Mouse (Mus musculus) CH12.LX (cell line): ENCODE results near the gene Cbx2. TPM values are rescaled to one million over a fixed set of nuclear protein-coding genes. Genes with fewer than 3 reads are reported as not detected.

Source experiments
- DNase-seq: peaks from one replicate; pipeline ENCODE4 v3.0.0-alpha.2; 2013; ENCODE audit errors: extremely low read depth
- H3K27ac ChIP-seq: 2 replicates; pipeline ENCODE4 v1.5.1; 2012; ENCODE audit warnings: low read depth, mild to moderate bottlenecking, control low read depth, moderate library complexity; ENCODE audit not compliant: insufficient read depth
- H3K27me3 ChIP-seq: replicated peaks from 2 replicates; pipeline ENCODE3; 2012; ENCODE audit warnings: inconsistent platforms
- H3K36me3 ChIP-seq, 2 experiments: replicated peaks in 1 of 2; 2 replicates each; pipeline versions ENCODE3 to v1.6.1; 2012; ENCODE audit warnings: inconsistent platforms in 1 of 2, low read length in 1 of 2, mild to moderate bottlenecking in 1 of 2, mixed read lengths in 1 of 2, moderate library complexity in 1 of 2; ENCODE audit not compliant: control insufficient read depth in 1 of 2, insufficient read depth in 1 of 2
- H3K4me1 ChIP-seq, 2 experiments: 2 replicates each; pipeline ENCODE4 v1.6.1; 2012; ENCODE audit warnings: inconsistent platforms in 1 of 2, moderate library complexity in 1 of 2; ENCODE audit not compliant: insufficient read depth in 2 of 2, control insufficient read depth in 1 of 2
- H3K4me2 ChIP-seq: 2 replicates; pipeline ENCODE4 v1.6.1; 2012; ENCODE audit warnings: low read depth, mild to moderate bottlenecking, control low read depth; ENCODE audit not compliant: poor library complexity, insufficient read depth, severe bottlenecking
- H3K4me3 ChIP-seq, 3 experiments: fragments of 150-350 bp in 1 of 3; sonication (generic) in 1 of 3; replicated peaks in 1 of 3; 2 replicates each; pipeline versions ENCODE3 to v1.5.1; 2011 to 2012; ENCODE audit warnings: low read depth in 2 of 3, low read length in 2 of 3, mild to moderate bottlenecking in 2 of 3, moderate library complexity in 2 of 3, control low read depth in 1 of 3, improper control_type of control experiment in 1 of 3, inconsistent platforms in 1 of 3, mixed read lengths in 1 of 3; ENCODE audit not compliant: poor library complexity in 1 of 3
- H3K79me2 ChIP-seq: replicated peaks from 2 replicates; pipeline ENCODE4 v1.6.1; 2012; ENCODE audit warnings: mild to moderate bottlenecking, moderate library complexity; ENCODE audit not compliant: control insufficient read depth, poor library complexity, insufficient read depth, severe bottlenecking; ENCODE audit errors: extremely low read depth
- H3K9ac ChIP-seq: 2 replicates; pipeline ENCODE4 v1.6.1; 2012; ENCODE audit warnings: low read depth, mild to moderate bottlenecking, control low read depth, moderate library complexity; ENCODE audit not compliant: insufficient read depth
- H3K9me3 ChIP-seq: replicated peaks from 2 replicates; pipeline ENCODE3; 2012; ENCODE audit warnings: low read length, inconsistent platforms, mixed read lengths
- CHD2 ChIP-seq: IDR thresholded peaks from 2 replicates; pipeline ENCODE4 v1.6.1; 2011; ENCODE audit warnings: low read length, improper control_type of control experiment
- CTCF ChIP-seq, 2 experiments: IDR thresholded peaks in 1 of 2; conservative IDR thresholded peaks in 1 of 2; 2 replicates each; pipeline ENCODE4 v1.5.1; 2011 to 2012; ENCODE audit warnings: low read depth in 2 of 2, low read length in 2 of 2, improper control_type of control experiment in 1 of 2, inconsistent platforms in 1 of 2, mild to moderate bottlenecking in 1 of 2, moderate library complexity in 1 of 2
- E2F4 ChIP-seq: IDR thresholded peaks from 2 replicates; pipeline ENCODE4 v1.6.1; 2011; ENCODE audit warnings: low read depth, low read length, improper control_type of control experiment; ENCODE audit not compliant: insufficient replicate concordance
- GABPA ChIP-seq: IDR thresholded peaks from 2 replicates; pipeline ENCODE4 v1.6.1; 2012; ENCODE audit warnings: low read depth, low read length, improper control_type of control experiment, inconsistent platforms; ENCODE audit not compliant: insufficient replicate concordance
- JUND ChIP-seq: conservative IDR thresholded peaks from 2 replicates; pipeline ENCODE4 v1.6.1; 2011; ENCODE audit warnings: low read depth, low read length, improper control_type of control experiment
- MEF2A ChIP-seq: IDR thresholded peaks from 2 replicates; pipeline ENCODE4 v1.6.1; 2014; ENCODE audit warnings: low read depth, mild to moderate bottlenecking, inconsistent platforms, low read length, improper control_type of control experiment, borderline replicate concordance
- MYC ChIP-seq: IDR thresholded peaks from 2 replicates; pipeline ENCODE4 v1.6.1; 2011; ENCODE audit warnings: low read depth, mild to moderate bottlenecking, improper control_type of control experiment, low read length
- POLR2A ChIP-seq: IDR thresholded peaks from 2 replicates; pipeline ENCODE4 v1.6.1; 2011; ENCODE audit warnings: low read depth, mild to moderate bottlenecking, improper control_type of control experiment, low read length
- POLR2AphosphoS2 ChIP-seq: IDR thresholded peaks from 2 replicates; pipeline ENCODE4 v1.6.1; 2011; ENCODE audit warnings: low read depth, low read length, improper control_type of control experiment
- RAD21 ChIP-seq: IDR thresholded peaks from 2 replicates; pipeline ENCODE4 v1.6.1; 2011; ENCODE audit warnings: low read depth, mild to moderate bottlenecking, low read length, improper control_type of control experiment, moderate library complexity
- SMC3 ChIP-seq: IDR thresholded peaks from 2 replicates; pipeline ENCODE4 v1.6.1; 2011; ENCODE audit warnings: low read depth, low read length, improper control_type of control experiment
- UBTF ChIP-seq: IDR thresholded peaks from 2 replicates; pipeline ENCODE4 v1.6.1; 2012; ENCODE audit warnings: low read depth, mild to moderate bottlenecking, inconsistent platforms, low read length, improper control_type of control experiment, moderate library complexity
- USF1 ChIP-seq: IDR thresholded peaks from 2 replicates; pipeline ENCODE4 v1.6.1; 2014; ENCODE audit warnings: low read depth, mild to moderate bottlenecking, inconsistent platforms, low read length, improper control_type of control experiment
- USF2 ChIP-seq: conservative IDR thresholded peaks from 2 replicates; pipeline ENCODE4 v1.6.1; 2011; ENCODE audit warnings: low read depth, low read length, improper control_type of control experiment
- ZC3H11A ChIP-seq: IDR thresholded peaks from 2 replicates; pipeline ENCODE4 v1.6.1; 2012; ENCODE audit warnings: low read depth, mild to moderate bottlenecking, inconsistent platforms, low read length, improper control_type of control experiment
- dilution Hi-C: fragments of 300-500 bp; cut with MboI; formaldehyde crosslinking; loops from 2 replicates; pipeline ENCODE4 v1.14.3; 2020; ENCODE audit warnings: low sequenced_read_pairs; ENCODE audit not compliant: extremely low pct_unique_long_range_greater_than_20kb, extremely low pct_ligation_motif_present
- in situ Hi-C: fragments of 300-500 bp; cut with MboI; formaldehyde crosslinking; loops from 3 replicates; pipeline ENCODE4 v1.14.3; 2019; ENCODE audit warnings: low sequenced_read_pairs, low pct_ligation_motif_present, low pct_unique_long_range_greater_than_20kb, mixed read lengths
- polyA plus RNA-seq: library from polyadenylated mRNA; unstranded; fragments of >175 nt; gene quantifications from 2 replicates; pipeline ENCODE4 v1.2.1, GENCODE M21; 2012; ENCODE audit warnings: low read depth; ENCODE audit not compliant: insufficient read length
- total RNA-seq, 2 experiments: library from RNA; depleted of rRNA; stranded (reverse); fragments of 300-350 nt in 1 of 2; fragments of >200 nt in 1 of 2; gene quantifications; 2 replicates each; pipeline ENCODE4 v1.2.3; 2012 to 2014

Gene Cbx2
- total and polyA plus RNA-seq, 3 experiments, result 2.8 to 15.5 (median 3.9) TPM

DNA sequence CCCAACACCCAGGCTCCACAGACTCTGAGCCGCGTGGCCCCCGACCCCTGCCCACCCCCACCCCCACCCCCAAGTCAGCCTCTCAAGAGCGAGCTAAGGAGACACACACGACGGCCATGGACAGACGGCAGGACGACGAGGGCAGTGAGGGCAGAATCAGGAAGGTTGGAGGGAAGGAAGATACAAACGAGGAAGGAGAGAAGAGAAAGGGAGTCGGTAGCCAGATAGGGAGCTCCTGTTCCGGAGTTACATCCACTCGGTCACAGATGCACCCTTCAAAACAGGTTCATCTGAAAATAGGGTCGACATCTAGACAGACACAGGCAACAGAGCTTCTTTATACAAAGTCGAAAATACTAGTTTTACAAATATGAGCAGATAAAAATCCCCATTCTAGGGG lies 13.7 kb downstream of the Cbx2 start:
- H3K4me1 ChIP-seq, result peaks cover 12 to 49% of the 10 kb centered on the region in 2 experiments
- in situ Hi-C loops, result no loop called here
- TF ChIP-seq E2F4 (no peak), UBTF (no peak), CTCF (conservative IDR thresholded peaks at IDR 0.05 in 1 of 2, IDR thresholded peaks at IDR 0.05 in 1 of 2; ENCODE audit: low read depth in 2 of 2, low read length in 2 of 2) (no peak), POLR2AphosphoS2 (no peak), MEF2A (no peak), POLR2A (no peak), CHD2 (no peak), JUND (no peak), USF2 (no peak), RAD21 (no peak), USF1 (no peak), SMC3 (no peak)
- TF ChIP-seq, all 38 proteins: peak for 0
- Histone ChIP-seq H3K4me2 (no peak overlapping the region), H3K27me3 (peaks cover 4% of the 10 kb centered on the region), H3K9ac (no peak overlapping the region), H3K79me2 (no peaks in the 10 kb centered on the region; the same call in none of the 2 replicates), H3K4me3 (no peak overlapping the region), H3K36me3 (peaks cover 15 to 27% of the 10 kb centered on the region in 2 experiments), H3K27ac (no peak overlapping the region), H3K9me3 (peaks cover 5% of the 10 kb centered on the region)
- DNase-seq, result no peak
- dilution Hi-C loops, result no loop called here

DNA sequence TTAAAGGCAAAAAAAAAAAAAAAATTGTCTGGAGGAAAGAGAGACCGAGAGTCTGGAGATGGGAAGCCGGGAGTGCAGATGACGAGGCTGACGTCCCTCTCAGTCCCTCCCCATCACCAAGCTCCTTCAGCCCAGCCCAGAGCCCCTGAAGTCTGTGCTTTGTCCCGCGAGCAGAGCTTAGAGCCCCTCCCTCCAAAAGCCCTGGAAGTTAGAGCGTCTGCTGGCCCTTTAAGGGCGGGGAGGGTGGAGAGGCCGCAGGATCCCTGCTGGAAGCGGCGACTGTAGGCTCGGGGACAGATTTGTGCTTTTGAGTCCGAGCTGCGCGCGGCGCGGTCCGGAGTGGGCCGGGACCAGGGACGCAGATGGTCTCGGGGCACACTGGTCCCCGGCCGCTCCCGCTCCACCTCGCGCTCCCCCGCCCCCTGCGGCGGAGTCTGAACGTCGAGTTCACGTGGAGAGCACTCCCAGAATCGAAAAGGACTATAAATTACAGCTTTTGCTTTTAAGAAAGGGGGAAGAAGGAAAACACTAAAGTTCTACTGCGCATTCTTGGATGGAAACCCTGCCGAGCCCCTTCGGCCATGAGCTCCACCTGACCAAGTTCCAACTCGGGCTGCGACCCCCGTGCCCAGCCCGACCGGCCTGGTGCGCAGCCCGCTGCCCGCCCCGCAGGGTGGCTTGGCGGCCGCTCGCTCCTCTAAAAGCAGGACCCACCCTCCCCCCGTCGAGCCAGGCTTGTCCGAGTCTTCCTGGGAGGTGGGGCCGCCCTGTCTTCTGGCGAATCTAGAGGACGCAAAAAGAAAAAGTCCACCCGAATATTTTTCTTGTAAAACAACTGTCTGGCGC lies 14.4 kb downstream of the Cbx2 start:
- Histone ChIP-seq H3K4me3 (no peak overlapping the region), H3K27ac (no peak overlapping the region), H3K4me2 (no peak overlapping the region), H3K36me3 (peaks cover 15 to 27% of the 10 kb centered on the region in 2 experiments), H3K9me3 (peaks cover 5% of the 10 kb centered on the region), H3K27me3 (peaks cover 11% of the 10 kb centered on the region), H3K4me1 (peaks cover 11 to 51% of the 10 kb centered on the region in 2 experiments), H3K79me2 (no peaks in the 10 kb centered on the region; the same call in none of the 2 replicates)
- dilution Hi-C loops, result no loop called here
- no peak for DNase-seq
- TF ChIP-seq ZC3H11A (no peak), JUND (no peak), MYC (no peak), GABPA (no peak), UBTF (no peak)
- TF ChIP-seq, all 38 proteins: peak for 0
- in situ Hi-C loops, result no loop called here
- no peak overlapping the region for H3K9ac ChIP-seq
